Mouse (Mus musculus) retina, adult 2 months (tissue): ENCODE results near the gene Fto.

ENCODE experiments used
- DNase-seq: peaks from one replicate; pipeline ENCODE4 v3.0.0-alpha.2; 2012; ENCODE audit warnings: low read depth, low spot score

Gene Fto

GRCm38 (mm10) chr8:91390369-91391020 lies 77.2 kb downstream of the Fto start:
- DNase-seq, result no peak

DNA sequence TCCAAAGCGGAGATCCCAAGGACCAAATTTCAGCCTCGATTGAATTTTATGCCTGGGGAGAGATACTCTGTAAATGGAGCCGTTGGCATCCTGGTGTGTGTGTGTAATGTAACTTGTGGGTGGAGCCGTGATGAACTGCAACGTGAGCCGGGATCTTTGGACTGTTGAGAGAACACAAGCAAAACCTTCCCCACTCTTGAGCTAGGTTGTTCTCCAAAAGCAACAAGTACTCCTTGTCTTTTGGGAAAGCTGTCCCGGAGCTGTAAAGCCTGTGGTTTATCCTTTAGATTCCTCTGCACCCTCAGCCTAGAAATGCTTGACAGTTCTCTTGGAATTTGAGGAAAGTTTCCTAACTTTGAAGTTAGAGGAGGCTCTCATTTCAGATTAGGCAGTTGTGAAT lies 78.9 kb downstream of the Fto start:
- no peak for DNase-seq

DNA sequence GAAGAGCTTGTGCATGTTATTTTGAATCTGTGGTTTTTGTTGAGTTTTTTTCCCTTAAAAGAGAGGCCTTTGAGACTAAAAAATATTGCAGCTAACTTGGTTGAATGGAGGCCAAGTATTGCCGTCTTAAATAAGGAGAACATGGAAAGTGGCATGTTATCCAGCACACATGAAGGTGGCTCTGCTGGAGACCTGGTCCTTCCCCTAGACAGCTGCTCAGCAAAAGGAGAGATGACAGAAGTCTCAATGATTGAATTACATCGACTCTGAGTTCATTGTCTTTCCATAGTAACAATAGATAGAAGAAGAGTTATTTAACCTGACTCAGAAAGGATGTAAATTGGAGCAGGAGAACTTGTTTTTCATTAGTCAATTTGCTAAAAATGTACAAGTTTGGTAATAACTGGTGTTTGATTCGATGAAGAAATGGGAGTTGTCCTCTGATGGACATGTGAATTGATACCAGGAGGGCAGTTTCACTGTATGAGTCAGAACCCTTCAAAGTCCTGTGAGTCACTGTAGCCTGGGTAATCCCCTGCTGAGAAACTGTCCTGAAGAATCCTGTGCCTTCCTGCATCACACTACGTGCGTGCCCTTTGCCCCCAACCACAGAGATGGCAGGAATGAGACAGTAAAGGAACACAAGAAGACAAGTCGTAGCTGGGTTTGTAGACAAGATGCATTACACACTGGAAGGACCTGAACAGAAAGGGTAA lies 82.2 kb downstream of the Fto start:
- DNase-seq, result no peak

DNA sequence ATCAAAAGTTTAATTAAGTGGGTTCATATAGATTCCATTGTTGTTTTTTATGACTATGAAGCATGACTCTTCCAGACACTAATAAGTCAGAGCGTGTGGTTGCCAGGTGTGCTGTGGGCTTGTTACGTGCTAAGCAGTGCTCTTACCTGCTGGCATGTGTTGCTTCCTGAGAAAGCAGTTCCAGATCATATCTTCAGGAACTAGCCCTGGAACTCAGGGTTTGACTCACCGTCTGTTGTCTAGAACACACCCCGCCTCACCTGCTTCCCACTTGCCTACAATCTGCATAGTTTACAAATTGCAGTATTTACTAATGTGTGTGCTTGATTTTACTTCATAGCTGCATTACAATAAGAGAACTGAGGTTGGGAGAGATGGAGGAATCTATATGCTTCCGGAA lies 84.7 kb downstream of the Fto start:
- no peak for DNase-seq

GRCm38 (mm10) chr8:91402980-91403975 lies 90.0 kb downstream of the Fto start:
- DNase-seq, result no peak

DNA sequence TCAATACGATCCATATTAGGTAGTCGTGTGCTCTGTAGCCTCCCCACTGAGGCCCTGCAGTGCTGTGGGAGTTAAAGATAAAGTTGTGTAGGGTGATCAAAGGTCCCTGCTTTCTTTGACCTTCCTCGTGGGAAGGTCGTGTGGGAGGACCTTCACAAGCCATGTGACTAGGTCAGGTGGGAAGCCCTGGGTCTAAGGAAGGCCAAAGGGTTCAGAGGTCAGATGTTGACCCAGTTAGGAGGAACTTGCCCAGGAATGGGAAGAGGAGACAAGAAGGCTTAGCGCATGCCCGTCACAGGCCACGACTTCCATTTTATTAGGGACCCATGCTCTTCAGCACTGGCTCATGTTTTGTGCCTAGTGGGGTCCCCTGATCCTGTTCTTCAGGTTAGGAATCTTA lies 91.0 kb downstream of the Fto start:
- no peak for DNase-seq

- DNase-seq, result no peak
Measured at GRCm38 (mm10) chr8:91405099-91405498, 91.8 kb downstream of the Fto start.

GRCm38 (mm10) chr8:91406624-91407290 lies 93.4 kb downstream of the Fto start:
- DNase-seq, result no peak

DNA sequence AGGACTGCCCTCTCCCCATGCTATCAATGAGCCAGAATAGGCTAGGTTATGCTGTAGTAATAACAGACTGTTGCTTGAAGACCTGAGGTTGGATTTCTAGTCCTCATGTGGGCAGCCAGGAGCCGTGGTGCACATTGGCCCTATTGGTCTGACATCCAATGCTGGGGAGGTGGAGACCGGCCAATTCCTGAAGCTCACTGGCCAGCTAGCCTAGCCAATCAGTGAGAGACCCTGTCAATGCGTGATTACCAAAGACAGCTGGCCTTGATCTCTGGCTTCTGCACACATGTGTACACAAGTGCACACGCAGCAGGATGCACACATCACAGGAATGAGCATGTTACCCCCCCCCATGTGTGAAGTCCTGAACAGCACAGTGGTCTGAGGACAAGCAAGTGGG lies 94.6 kb downstream of the Fto start:
- no peak for DNase-seq

DNA sequence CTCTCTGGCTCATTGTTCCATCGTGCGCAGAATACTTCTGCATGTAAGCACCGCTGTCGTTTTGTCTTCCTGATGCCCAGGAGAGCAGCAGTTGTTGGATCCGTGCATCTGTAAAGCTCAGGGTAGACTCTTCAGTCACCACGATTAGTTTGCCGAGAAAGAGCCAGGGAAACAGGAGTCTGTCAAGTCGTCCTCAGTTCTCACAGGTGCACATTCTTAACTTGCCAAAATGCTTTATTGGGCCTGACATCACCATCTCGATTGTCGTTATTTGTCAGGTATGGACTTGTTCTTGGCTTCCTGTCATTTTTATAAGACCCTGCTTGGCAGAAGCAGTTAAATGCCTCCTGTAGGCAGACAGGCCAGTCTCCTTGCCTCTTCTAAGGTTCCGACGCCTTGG lies 96.7 kb downstream of the Fto start:
- no peak for DNase-seq

GRCm38 (mm10) chr8:91424491-91425074 lies 111.3 kb downstream of the Fto start:
- DNase-seq, result no peak

- DNase-seq, result no peak
Measured at GRCm38 (mm10) chr8:91425251-91425866, 112.0 kb downstream of the Fto start.

- no peak for DNase-seq
Measured at GRCm38 (mm10) chr8:91426496-91426895, 113.2 kb downstream of the Fto start.

GRCm38 (mm10) chr8:91430333-91430940 lies 117.1 kb downstream of the Fto start:
- no peak for DNase-seq

GRCm38 (mm10) chr8:91436036-91436435 lies 122.7 kb downstream of the Fto start:
- no peak for DNase-seq

GRCm38 (mm10) chr8:91443911-91444310 lies 130.6 kb downstream of the Fto start:
- DNase-seq, result no peak

DNA sequence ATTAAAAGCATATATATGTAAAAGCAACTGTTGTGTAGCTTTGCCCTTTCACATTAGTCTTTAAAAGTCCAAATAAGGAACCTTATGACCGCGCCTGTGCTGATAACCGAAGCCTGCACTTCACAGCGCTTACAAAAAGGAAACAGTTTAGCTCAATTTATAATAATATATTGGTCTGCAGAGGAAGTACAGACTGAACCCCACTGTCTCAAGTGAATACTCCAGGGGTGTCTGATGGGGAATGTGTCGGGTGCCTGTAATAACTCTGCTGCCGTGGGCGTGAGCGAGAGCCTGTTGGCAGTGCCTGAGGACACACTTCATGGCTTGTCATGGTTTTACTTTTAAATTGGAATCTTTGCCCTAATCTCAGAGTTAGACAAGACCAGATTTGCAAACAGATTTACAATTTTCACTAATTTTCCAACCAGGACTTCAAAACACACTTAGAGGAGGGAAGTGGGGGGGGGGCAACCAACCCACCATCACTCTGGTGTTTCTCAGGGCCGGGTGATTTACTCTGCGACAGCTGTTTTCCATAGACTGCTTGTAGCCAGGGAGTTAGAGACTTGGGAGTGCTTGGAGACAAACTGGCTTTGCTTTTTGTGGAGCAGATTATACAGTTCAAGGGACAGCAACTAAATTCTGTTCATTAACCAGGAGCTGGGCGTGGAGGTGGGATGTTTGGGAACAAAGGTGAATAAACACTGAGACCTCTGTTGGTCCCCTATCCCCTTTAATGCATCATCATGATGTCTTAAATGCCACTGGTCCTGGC lies 131.5 kb downstream of the Fto start:
- no peak for DNase-seq

DNA sequence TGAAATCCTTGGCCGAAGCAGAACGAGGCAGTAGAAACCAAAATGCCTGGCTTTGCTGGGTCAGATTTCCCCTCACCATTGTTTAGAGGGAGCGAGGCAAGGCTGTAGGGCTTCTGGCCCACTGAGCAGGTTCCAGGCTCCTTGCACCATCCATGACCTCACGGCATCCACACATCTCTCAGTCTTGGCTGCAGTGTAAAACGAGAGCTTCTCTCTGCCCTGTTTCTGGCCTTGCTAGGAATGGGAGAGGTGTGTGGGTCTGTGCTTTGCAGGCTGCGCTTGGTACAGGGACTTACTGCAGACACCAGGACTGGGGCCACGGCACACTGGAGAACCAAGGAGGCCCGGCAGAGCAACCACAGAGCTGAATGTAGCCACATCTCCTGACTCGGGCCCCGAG lies 132.2 kb downstream of the Fto start:
- DNase-seq, result no peak

DNA sequence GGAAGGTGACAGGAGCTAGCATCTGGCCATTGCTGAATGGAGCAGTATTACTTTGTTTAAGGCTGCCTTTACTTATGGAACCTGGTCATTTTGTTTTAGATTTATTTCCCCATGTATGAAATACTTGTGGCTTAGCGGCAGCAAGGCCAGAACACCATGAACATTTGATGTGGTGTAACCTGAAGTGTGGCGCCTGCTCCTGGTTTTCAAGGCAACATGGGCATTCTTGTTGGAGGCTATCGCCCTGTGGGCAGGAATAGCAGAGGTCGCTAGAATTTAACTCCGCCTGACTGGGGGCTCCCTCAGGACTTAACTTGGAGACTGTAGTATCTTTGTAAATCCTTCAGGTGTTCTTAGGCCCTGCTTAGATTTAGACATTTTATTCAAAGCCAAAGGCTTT lies 132.7 kb downstream of the Fto start:
- DNase-seq, result no peak
